Mouse (Mus musculus) spleen, adult 18-20 months (tissue): ENCODE measurements around the gene Batf3.
"Not testable (repeated sequence)": the region's sequence is repeated elsewhere in the genome, so short reads cannot be mapped to it uniquely, and the experiment has no call there.

Experiments
- DNase-seq, 2 experiments: peaks; one replicate each; pipeline ENCODE4 v3.0.0; 2022; ENCODE audit warnings: mixed read lengths in 2 of 2

Gene Batf3

GRCm38 (mm10) chr1:191135406-191135805 is 37.8 kb downstream of the Batf3 start:
- no peak for DNase-seq

- no peak for DNase-seq
Measured at GRCm38 (mm10) chr1:191138436-191138835, 40.8 kb downstream of the Batf3 start.

GRCm38 (mm10) chr1:191138874-191139495 is 41.3 kb downstream of the Batf3 start:
- DNase-seq = no peak

GRCm38 (mm10) chr1:191140983-191141382 is 43.3 kb downstream of the Batf3 start:
- no peak for DNase-seq

- DNase-seq = not testable (repeated sequence)
Measured at GRCm38 (mm10) chr1:191149489-191149888, 51.8 kb downstream of the Batf3 start.

GRCm38 (mm10) chr1:191150924-191151605 is 53.4 kb downstream of the Batf3 start:
- DNase-seq = no peak

GRCm38 (mm10) chr1:191153052-191153451 is 55.4 kb downstream of the Batf3 start:
- peak in 1 of 2 experiments; percentile 52 for DNase-seq

- DNase-seq = no peak
Measured at GRCm38 (mm10) chr1:191154314-191154713, 56.7 kb downstream of the Batf3 start.
